Mouse (Mus musculus) bone marrow macrophage, adult 2 months (primary cell): ENCODE data around the gene Cryl1.

Experiments used
- CTCF ChIP-seq: IDR thresholded peaks from 2 replicates; pipeline ENCODE4 v1.5.1; 2012; ENCODE audit warnings: low read depth, mild to moderate bottlenecking, low read length, moderate library complexity
- POLR2A ChIP-seq: IDR thresholded peaks from 2 replicates; pipeline ENCODE4 v1.6.1; 2012; ENCODE audit warnings: mild to moderate bottlenecking, low read depth, low read length, borderline replicate concordance

DNA sequence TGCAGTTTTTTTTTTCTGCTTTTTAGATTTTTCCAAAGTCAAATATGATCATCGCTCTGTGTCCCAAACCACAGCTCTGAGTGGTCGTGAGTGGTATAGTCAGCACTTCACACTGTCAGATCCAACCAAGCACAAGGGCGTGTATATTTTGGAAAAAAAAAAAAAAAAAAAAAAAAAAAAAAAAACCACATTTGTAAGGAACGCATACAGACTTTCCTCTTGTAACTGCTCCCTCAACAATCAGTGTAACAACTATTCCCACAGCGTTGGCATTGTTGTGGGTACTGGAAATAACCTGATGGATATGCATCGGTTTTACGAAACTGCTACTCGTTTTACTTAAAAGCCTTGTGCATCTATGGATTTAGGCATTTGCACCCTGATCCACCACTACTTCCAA lies 9.8 kb upstream of the Cryl1 start:
- TF ChIP-seq CTCF (no peak), POLR2A (no peak)
